Mouse (Mus musculus) forebrain, embryonic 13.5 days (tissue): Measurements from ENCODE around the gene Taf5. TPM values are rescaled to one million over a fixed set of nuclear protein-coding genes. Genes with fewer than 3 reads are reported as not detected.

Source experiments
- ATAC-seq: fragments of 200-750 bp; cut with Nextera tagmentation; 2 replicates; pipeline ENCODE4 v1.8.0; 2017
- H3K27ac ChIP-seq: fragments of 300-500 bp; sonication (generic); 2 replicates; pipeline ENCODE4 v1.5.1; 2015; ENCODE audit warnings: inconsistent platforms, mild to moderate bottlenecking, moderate library complexity
- H3K27me3 ChIP-seq: fragments of 300-500 bp; sonication (generic); 2 replicates; pipeline ENCODE4 v1.6.1; 2015; ENCODE audit warnings: mild to moderate bottlenecking, inconsistent platforms
- H3K36me3 ChIP-seq: fragments of 300-500 bp; sonication (generic); 2 replicates; pipeline ENCODE4 v1.6.1; 2015; ENCODE audit warnings: mild to moderate bottlenecking, inconsistent platforms; ENCODE audit not compliant: poor library complexity, severe bottlenecking
- H3K4me1 ChIP-seq: fragments of 300-500 bp; sonication (generic); 2 replicates; pipeline ENCODE4 v1.6.1; 2015; ENCODE audit warnings: inconsistent platforms
- H3K4me2 ChIP-seq: fragments of 300-500 bp; sonication (generic); 2 replicates; pipeline ENCODE4 v1.6.1; 2015; ENCODE audit warnings: inconsistent platforms, mild to moderate bottlenecking, moderate library complexity
- H3K4me3 ChIP-seq: fragments of 300-500 bp; sonication (generic); 2 replicates; pipeline ENCODE4 v1.5.1; 2015; ENCODE audit warnings: mild to moderate bottlenecking, inconsistent platforms
- H3K9ac ChIP-seq: fragments of 300-500 bp; sonication (generic); 2 replicates; pipeline ENCODE4 v1.6.1; 2015; ENCODE audit warnings: mild to moderate bottlenecking, inconsistent platforms
- H3K9me3 ChIP-seq: fragments of 300-500 bp; sonication (generic); replicated peaks from 2 replicates; pipeline ENCODE4 v1.6.1; 2016; ENCODE audit warnings: inconsistent platforms
- WGBS: fragments of 180-500 bp; shearing (Covaris S2); methylation state at CpG from one replicate; pipeline ENCODE4 v1.1.7; 2015; 5-methylcytosine and 5-hydroxymethylcytosine counted together
- polyA plus RNA-seq: library from polyadenylated mRNA; unstranded; fragments of >200 nt; fragmentation: Nextera tagmentation; extraction: Ambion mirVana; gene quantifications from 2 replicates; pipeline ENCODE4 v1.2.1, GENCODE M21; 2015

Taf5 gene
- polyA plus RNA-seq = 6.9 and 7.0 TPM in 2 replicates

GRCm38 (mm10) chr19:47067096-47067882 lies at the start of gene Taf5:
Gene Taf5 (plus strand): TSS chr19:47067746.
- Histone ChIP-seq H3K4me2 (peak within 1 kb of the TSS; percentile 70), H3K36me3 (peaks cover 16% of the 10 kb centered on the region), H3K9me3 (no peaks in the 10 kb centered on the region), H3K27me3 (no peaks in the 10 kb centered on the region), H3K4me1 (peaks cover 14% of the 10 kb centered on the region), H3K9ac (peak within 1 kb of the TSS; percentile 99), H3K27ac (peak within 1 kb of the TSS; percentile 85), H3K4me3 (peak within 1 kb of the TSS; percentile 99)
- 10% methylated on average over 48 of the region's 49 CpGs for WGBS
- peak; percentile 84 for ATAC-seq

GRCm38 (mm10) chr19:47017831-47018230 lies 49.7 kb upstream of the Taf5 start:
- peak overlapping the region; percentile 73 for H3K27ac ChIP-seq
- peaks cover 51% of the 10 kb centered on the region for H3K27me3 ChIP-seq
- peak overlapping the region; percentile 64 for H3K4me3 ChIP-seq
- peaks cover 11% of the 10 kb centered on the region for H3K36me3 ChIP-seq
- peaks cover 21% of the 10 kb centered on the region for H3K4me1 ChIP-seq
- H3K9me3 ChIP-seq = no peaks in the 10 kb centered on the region
- H3K9ac ChIP-seq = peak overlapping the region; percentile 66
- no peak for ATAC-seq
- peak overlapping the region; percentile 61 for H3K4me2 ChIP-seq
- 0% methylated on average over 3 of the region's 3 CpGs for WGBS

- H3K27ac ChIP-seq = peak overlapping the region; percentile 73; the same call in 1 of the 2 replicates
- no peak for ATAC-seq
- WGBS = 21% methylated on average over 2 of the region's 2 CpGs
- H3K9ac ChIP-seq = peak overlapping the region; percentile 66
- no peaks in the 10 kb centered on the region for H3K9me3 ChIP-seq
- H3K27me3 ChIP-seq = peaks cover 46% of the 10 kb centered on the region
- peak overlapping the region; percentile 64 for H3K4me3 ChIP-seq
- peaks cover 21% of the 10 kb centered on the region for H3K4me1 ChIP-seq
- peaks cover 16% of the 10 kb centered on the region for H3K36me3 ChIP-seq
- H3K4me2 ChIP-seq = peak overlapping the region; percentile 61
These were observed 49.2 kb upstream of the Taf5 start for GRCm38 (mm10) chr19:47018330-47018729.

- ATAC-seq = no peak; the same call in 1 of the 2 replicates
- WGBS = 27% methylated on average over 6 of the region's 6 CpGs
- H3K4me2 ChIP-seq = peak overlapping the region; percentile 61
These were observed 48.2 kb upstream of the Taf5 start for GRCm38 (mm10) chr19:47019326-47019725.

GRCm38 (mm10) chr19:47022709-47023108 lies 44.8 kb upstream of the Taf5 start:
- WGBS = 80% methylated on average over 4 of the region's 4 CpGs
- H3K27me3 ChIP-seq = peaks cover 6% of the 10 kb centered on the region; the same call in 1 of the 2 replicates
- H3K4me3 ChIP-seq = no peak overlapping the region
- H3K27ac ChIP-seq = no peak overlapping the region
- ATAC-seq = no peak
- H3K4me2 ChIP-seq = no peak overlapping the region
- peaks cover 13% of the 10 kb centered on the region for H3K4me1 ChIP-seq
- H3K9me3 ChIP-seq = no peaks in the 10 kb centered on the region
- peaks cover 48% of the 10 kb centered on the region for H3K36me3 ChIP-seq
- no peak overlapping the region for H3K9ac ChIP-seq

More at GRCm38 (mm10) chr19:47019326-47019725, 48.2 kb upstream of the Taf5 start:
- Histone ChIP-seq H3K27me3 (peaks cover 36% of the 10 kb centered on the region), H3K9ac (peak overlapping the region; percentile 63), H3K27ac (peak overlapping the region; percentile 26; the same call in 1 of the 2 replicates), H3K36me3 (peaks cover 26% of the 10 kb centered on the region), H3K4me3 (peak overlapping the region; percentile 64), H3K9me3 (no peaks in the 10 kb centered on the region), H3K4me1 (peaks cover 21% of the 10 kb centered on the region)

GRCm38 (mm10) chr19:47023546-47023945 lies 44.0 kb upstream of the Taf5 start:
- Histone ChIP-seq H3K36me3 (peaks cover 48% of the 10 kb centered on the region), H3K4me3 (no peak overlapping the region), H3K27ac (no peak overlapping the region), H3K9ac (no peak overlapping the region), H3K27me3 (no peaks in the 10 kb centered on the region), H3K9me3 (no peaks in the 10 kb centered on the region), H3K4me1 (peaks cover 13% of the 10 kb centered on the region), H3K4me2 (no peak overlapping the region)
- WGBS = 91% methylated on average over 13 of the region's 13 CpGs
- ATAC-seq = no peak

- H3K4me3 ChIP-seq = no peak overlapping the region
- peaks cover 48% of the 10 kb centered on the region for H3K36me3 ChIP-seq
- no peak overlapping the region for H3K9ac ChIP-seq
- no peak overlapping the region for H3K4me2 ChIP-seq
- H3K27ac ChIP-seq = no peak overlapping the region
- H3K4me1 ChIP-seq = peaks cover 1% of the 10 kb centered on the region
- no peaks in the 10 kb centered on the region for H3K27me3 ChIP-seq
- WGBS = 89% methylated on average over 10 of the region's 10 CpGs
- H3K9me3 ChIP-seq = no peaks in the 10 kb centered on the region
- ATAC-seq = no peak
These were observed 42.6 kb upstream of the Taf5 start for GRCm38 (mm10) chr19:47024954-47025353.

- no peak overlapping the region for H3K4me2 ChIP-seq
- ATAC-seq = no peak
- 87% methylated on average over 4 of the region's 4 CpGs for WGBS
- peaks cover 48% of the 10 kb centered on the region for H3K36me3 ChIP-seq
- no peaks in the 10 kb centered on the region for H3K9me3 ChIP-seq
- no peaks in the 10 kb centered on the region for H3K27me3 ChIP-seq
- H3K9ac ChIP-seq = no peak overlapping the region
- no peak overlapping the region for H3K27ac ChIP-seq
- no peaks in the 10 kb centered on the region for H3K4me1 ChIP-seq
- H3K4me3 ChIP-seq = no peak overlapping the region
These were observed 41.0 kb upstream of the Taf5 start for GRCm38 (mm10) chr19:47026513-47026912.

- no peak overlapping the region for H3K9ac ChIP-seq
- ATAC-seq = no peak
- H3K27ac ChIP-seq = peak overlapping the region; percentile 25
- no peak overlapping the region for H3K4me2 ChIP-seq
- WGBS = 61% methylated on average over 9 of the region's 9 CpGs
- no peaks in the 10 kb centered on the region for H3K9me3 ChIP-seq
- H3K36me3 ChIP-seq = peaks cover 37% of the 10 kb centered on the region
- H3K4me1 ChIP-seq = no peaks in the 10 kb centered on the region
- no peak overlapping the region for H3K4me3 ChIP-seq
- H3K27me3 ChIP-seq = no peaks in the 10 kb centered on the region
These were observed 37.8 kb upstream of the Taf5 start for GRCm38 (mm10) chr19:47029796-47030195.

- H3K9ac ChIP-seq = no peak overlapping the region
- no peak for ATAC-seq
- no peaks in the 10 kb centered on the region for H3K27me3 ChIP-seq
- H3K4me3 ChIP-seq = no peak overlapping the region
- no peak overlapping the region for H3K4me2 ChIP-seq
- no peaks in the 10 kb centered on the region for H3K9me3 ChIP-seq
- H3K4me1 ChIP-seq = no peaks in the 10 kb centered on the region
- 83% methylated on average over 6 of the region's 6 CpGs for WGBS
- no peak overlapping the region for H3K27ac ChIP-seq
- peaks cover 27% of the 10 kb centered on the region for H3K36me3 ChIP-seq
These were observed 35.8 kb upstream of the Taf5 start for GRCm38 (mm10) chr19:47031770-47032169.

GRCm38 (mm10) chr19:47034916-47035315 lies 32.6 kb upstream of the Taf5 start:
- Histone ChIP-seq H3K9me3 (no peaks in the 10 kb centered on the region), H3K27ac (no peak overlapping the region), H3K4me1 (no peaks in the 10 kb centered on the region), H3K9ac (no peak overlapping the region), H3K4me2 (no peak overlapping the region), H3K36me3 (peaks cover 57% of the 10 kb centered on the region), H3K4me3 (no peak overlapping the region), H3K27me3 (no peaks in the 10 kb centered on the region)
- WGBS = 94% methylated on average over 4 of the region's 4 CpGs
- ATAC-seq = no peak

- 97% methylated on average over 3 of the region's 3 CpGs for WGBS
- H3K27me3 ChIP-seq = no peaks in the 10 kb centered on the region
- no peaks in the 10 kb centered on the region for H3K9me3 ChIP-seq
- ATAC-seq = no peak
- H3K27ac ChIP-seq = no peak overlapping the region
- no peak overlapping the region for H3K4me2 ChIP-seq
- H3K9ac ChIP-seq = no peak overlapping the region
- peaks cover 72% of the 10 kb centered on the region for H3K36me3 ChIP-seq
- H3K4me3 ChIP-seq = no peak overlapping the region
- H3K4me1 ChIP-seq = no peaks in the 10 kb centered on the region
These were observed 30.9 kb upstream of the Taf5 start for GRCm38 (mm10) chr19:47036596-47036995.
